Mouse (Mus musculus) thymus, postnatal 14 days (tissue): ENCODE measurements around the gene Zfp110.
A peak's percentile ranks its signal among the peaks of the same experiment; 100 is the strongest.

Source experiments
- DNase-seq: peaks from one replicate; pipeline ENCODE4 v3.0.0; 2021

Zfp110 gene

DNA sequence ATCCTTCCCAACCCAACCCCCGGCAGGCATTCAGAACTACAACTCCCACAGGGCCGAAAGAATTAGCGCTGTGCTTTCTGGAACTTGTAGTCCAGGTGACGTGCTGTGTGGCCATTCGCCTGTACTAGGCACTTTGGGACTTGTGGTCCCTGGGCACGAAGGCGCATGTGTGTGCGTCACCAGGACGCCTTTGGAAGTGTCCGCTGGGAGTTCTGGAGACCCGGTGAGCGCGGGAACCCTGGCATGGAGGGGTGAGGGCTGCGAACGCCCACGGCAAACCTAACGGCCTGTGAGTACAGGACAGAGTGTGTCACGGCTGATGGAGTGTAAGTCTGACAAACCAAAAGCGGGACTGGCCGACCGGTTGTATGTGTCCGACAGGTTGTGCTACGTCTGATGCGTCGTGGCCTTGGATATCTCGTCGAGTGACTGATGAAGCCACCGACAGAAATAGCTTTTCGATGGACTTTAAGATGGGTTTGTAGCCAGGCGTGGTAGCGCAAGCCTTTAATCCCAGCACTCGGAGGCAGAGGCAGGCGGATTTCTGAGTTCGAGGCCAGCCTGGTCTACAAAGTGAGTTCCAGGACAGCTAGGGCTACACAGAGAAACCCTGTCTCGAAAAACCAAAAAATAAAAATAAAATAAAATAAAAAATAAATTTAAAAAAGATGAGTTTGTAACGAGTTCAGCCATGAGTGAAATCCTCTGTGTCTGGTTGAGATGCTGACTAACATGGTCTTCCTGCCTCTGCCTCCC, 63.3 kb downstream of the Zfp110 start, which contains the start of gene Zscan22:
Gene Zscan22 (plus strand): TSS at position 161 of the 756 bp plus-strand sequence.
- peak; percentile 85 for DNase-seq
